Mouse (Mus musculus): ENCODE measurements around the gene Olfr846. TPM values are rescaled to one million over a fixed set of nuclear protein-coding genes. Genes with fewer than 3 reads are reported as not detected.

The Olfr846 gene
- polyA plus RNA-seq (2015; fragmentation: Nextera tagmentation; extraction: Ambion mirVana): not detected in 2 replicates

DNA sequence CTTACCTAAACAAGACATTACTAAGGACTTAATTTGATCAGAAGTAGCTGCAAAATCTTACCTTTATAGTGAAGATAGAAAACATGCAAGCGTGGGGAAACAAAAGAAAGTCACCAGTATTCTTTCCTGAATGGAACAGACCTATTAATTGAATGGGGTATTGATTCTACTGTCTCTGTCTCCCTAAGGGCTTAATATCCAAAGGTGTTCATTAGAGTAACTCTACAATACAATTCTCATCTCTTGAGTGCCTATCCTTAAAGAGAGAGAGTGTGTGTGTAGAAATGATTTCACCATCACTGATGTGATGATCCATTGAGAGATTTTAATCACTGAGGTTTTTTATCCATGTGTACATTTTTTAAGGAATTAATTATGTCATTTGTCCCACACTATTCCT lies at the start of gene Olfr846:
Gene Olfr846, minus strand, starts transcription at position 101 of the 400 bp plus-strand sequence.
- H3K9me3 ChIP-seq: no peaks in the 10 kb centered on the region
- no peaks in the 10 kb centered on the region for H3K36me3 ChIP-seq
- no peaks in the 10 kb centered on the region for H3K4me1 ChIP-seq
- no peak within 1 kb of the TSS for H3K27ac ChIP-seq
- H3K9ac ChIP-seq: no peak within 1 kb of the TSS
- no peak within 1 kb of the TSS for H3K4me2 ChIP-seq
- no peak within 1 kb of the TSS for H3K4me3 ChIP-seq
- 39% methylated on average over 1 of the region's 1 CpGs for WGBS
- ATAC-seq (ENCODE audit: insufficient number of reproducible peaks, insufficient read depth, low FRiP score, low TSS enrichment, low read depth): no peak
- H3K27me3 ChIP-seq: no peaks in the 10 kb centered on the region

DNA sequence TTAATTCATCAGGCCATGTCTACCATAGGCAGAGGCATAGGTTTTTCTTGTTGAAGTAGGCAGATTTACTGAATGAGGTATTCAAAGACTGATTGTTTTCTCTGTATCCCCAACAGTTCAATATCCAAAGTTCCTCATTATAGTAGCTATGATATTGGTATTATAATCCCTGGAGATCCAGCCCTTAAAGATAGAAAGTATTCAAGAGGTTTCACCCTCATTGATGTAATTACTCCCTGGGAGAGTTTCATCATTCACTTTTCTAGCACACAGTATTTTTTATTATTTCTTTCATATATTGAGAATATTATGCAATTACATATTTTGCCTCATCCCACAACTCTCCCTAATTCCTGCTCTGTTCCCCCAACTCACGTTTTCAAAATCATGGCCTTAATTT lies 14.8 kb upstream of the Olfr846 start, which contains the start of gene Olfr847:
Gene Olfr847, minus strand, starts transcription at position 101 of the 400 bp plus-strand sequence.
- no peak for ATAC-seq (ENCODE audit: insufficient number of reproducible peaks, insufficient read depth, low FRiP score, low TSS enrichment, low read depth)
- Histone ChIP-seq H3K4me2 (no peak within 1 kb of the TSS), H3K4me3 (no peak within 1 kb of the TSS), H3K4me1 (no peaks in the 10 kb centered on the region), H3K36me3 (no peaks in the 10 kb centered on the region), H3K27ac (no peak within 1 kb of the TSS), H3K27me3 (no peaks in the 10 kb centered on the region), H3K9me3 (no peaks in the 10 kb centered on the region), H3K9ac (no peak within 1 kb of the TSS)
- 62% methylated on average over 1 of the region's 1 CpGs for WGBS

DNA sequence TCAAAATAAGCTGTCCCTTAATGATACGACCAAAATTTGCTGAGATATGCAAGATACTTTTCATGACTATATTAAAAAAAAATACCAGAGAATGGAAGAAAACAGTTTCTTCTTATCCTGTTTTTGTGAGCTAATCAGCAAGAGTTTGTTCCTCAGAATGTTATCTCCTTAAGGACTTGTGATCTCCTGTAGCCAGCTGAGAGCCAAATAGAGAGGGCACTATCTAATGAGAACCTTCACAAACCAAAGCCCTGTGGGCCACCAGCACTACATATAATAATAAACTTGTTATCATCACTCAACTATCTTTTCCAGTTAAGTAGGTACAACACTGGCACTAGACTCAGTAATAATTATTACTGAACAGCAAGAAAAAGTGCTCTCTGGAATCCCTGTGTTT lies 27.6 kb downstream of the Olfr846 start, which contains the start of gene Olfr845:
Gene Olfr845, plus strand, starts transcription at position 301 of the 400 bp plus-strand sequence.
- H3K9ac ChIP-seq: no peak within 1 kb of the TSS
- H3K4me2 ChIP-seq: no peak within 1 kb of the TSS
- no peak within 1 kb of the TSS for H3K4me3 ChIP-seq
- H3K27ac ChIP-seq: no peak within 1 kb of the TSS
- H3K27me3 ChIP-seq: no peaks in the 10 kb centered on the region
- H3K36me3 ChIP-seq: no peaks in the 10 kb centered on the region
- ATAC-seq (ENCODE audit: insufficient number of reproducible peaks, insufficient read depth, low FRiP score, low TSS enrichment, low read depth): no peak
- 71% methylated on average over 1 of the region's 1 CpGs for WGBS
- no peaks in the 10 kb centered on the region for H3K4me1 ChIP-seq
- 0 out of 2 replicates have a peak, but pooled peaks cover 6% of the 10 kb centered on the region for H3K9me3 ChIP-seq

DNA sequence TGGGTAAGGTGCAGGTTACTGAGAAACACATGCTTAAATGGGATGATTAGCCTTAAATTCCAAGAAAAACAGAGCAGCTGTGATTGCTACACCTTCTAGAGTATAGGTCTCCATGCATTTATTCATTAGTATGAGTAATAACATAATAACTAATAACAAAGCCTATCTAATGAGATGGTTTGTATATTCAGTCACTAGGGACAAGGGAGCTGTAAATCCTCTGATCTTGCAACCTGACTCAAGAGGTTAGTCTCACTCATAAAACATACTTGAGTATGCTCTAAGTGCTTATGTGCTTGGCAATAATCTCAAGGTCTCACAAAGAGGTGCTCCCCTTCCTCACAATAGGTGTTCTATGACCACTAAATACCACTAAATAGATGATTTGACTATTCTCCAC lies 47.8 kb downstream of the Olfr846 start, which contains the start of gene Olfr844:
Gene Olfr844, plus strand, starts transcription at position 301 of the 400 bp plus-strand sequence.
- Histone ChIP-seq H3K9me3 (peaks cover 10% of the 10 kb centered on the region), H3K4me2 (no peak within 1 kb of the TSS), H3K4me1 (no peaks in the 10 kb centered on the region), H3K9ac (no peak within 1 kb of the TSS), H3K27me3 (no peaks in the 10 kb centered on the region), H3K27ac (no peak within 1 kb of the TSS), H3K4me3 (no peak within 1 kb of the TSS), H3K36me3 (no peaks in the 10 kb centered on the region)
- no peak for ATAC-seq (ENCODE audit: insufficient number of reproducible peaks, insufficient read depth, low FRiP score, low TSS enrichment, low read depth)

Other genes with a start within 250 kb of the Olfr846 start
- not detected in 2 replicates for gene Olfr836, start 243.6 kb downstream of the Olfr846 start, polyA plus RNA-seq (2015; fragmentation: Nextera tagmentation; extraction: Ambion mirVana)
- not detected in 2 replicates for gene Olfr837, start 227.7 kb downstream of the Olfr846 start, polyA plus RNA-seq (2015; fragmentation: Nextera tagmentation; extraction: Ambion mirVana)
- not detected in 2 replicates for gene Olfr839-ps1, start 186.7 kb downstream of the Olfr846 start, polyA plus RNA-seq (2015; fragmentation: Nextera tagmentation; extraction: Ambion mirVana)
- not detected in 2 replicates for gene Olfr843, start 112.0 kb downstream of the Olfr846 start, polyA plus RNA-seq (2015; fragmentation: Nextera tagmentation; extraction: Ambion mirVana)
- not detected in 2 replicates for gene Olfr844, start 47.7 kb downstream of the Olfr846 start, polyA plus RNA-seq (2015; fragmentation: Nextera tagmentation; extraction: Ambion mirVana)
- gene Olfr845, start 27.5 kb downstream of the Olfr846 start, polyA plus RNA-seq (2015; fragmentation: Nextera tagmentation; extraction: Ambion mirVana): not detected in 2 replicates
- not detected in 2 replicates for gene Olfr847, start 14.7 kb upstream of the Olfr846 start, polyA plus RNA-seq (2015; fragmentation: Nextera tagmentation; extraction: Ambion mirVana)
- gene Olfr849, start 76.3 kb upstream of the Olfr846 start, polyA plus RNA-seq (2015; fragmentation: Nextera tagmentation; extraction: Ambion mirVana): not detected in 2 replicates
- not detected in 2 replicates for gene Olfr850, start 114.2 kb upstream of the Olfr846 start, polyA plus RNA-seq (2015; fragmentation: Nextera tagmentation; extraction: Ambion mirVana)
- not detected in 2 replicates for gene Olfr851, start 129.3 kb upstream of the Olfr846 start, polyA plus RNA-seq (2015; fragmentation: Nextera tagmentation; extraction: Ambion mirVana)
- gene Olfr853, start 177.1 kb upstream of the Olfr846 start, polyA plus RNA-seq (2015; fragmentation: Nextera tagmentation; extraction: Ambion mirVana): not detected in 2 replicates
- not detected in 2 replicates for gene Olfr854, start 203.4 kb upstream of the Olfr846 start, polyA plus RNA-seq (2015; fragmentation: Nextera tagmentation; extraction: Ambion mirVana)
- gene Olfr855, start 218.6 kb upstream of the Olfr846 start, polyA plus RNA-seq (2015; fragmentation: Nextera tagmentation; extraction: Ambion mirVana): 0.54 TPM in 1 of 2 replicates, not detected in the other

All from embryonic facial prominence, embryonic 13.5 days (tissue).